Mouse (Mus musculus): ENCODE measurements around the gene Snx14. TPM values are rescaled to one million over a fixed set of nuclear protein-coding genes. Genes with fewer than 3 reads are reported as not detected.

Gene Snx14
- polyA plus RNA-seq, 1 experiment from 2014 or later, result 11.8 TPM

DNA sequence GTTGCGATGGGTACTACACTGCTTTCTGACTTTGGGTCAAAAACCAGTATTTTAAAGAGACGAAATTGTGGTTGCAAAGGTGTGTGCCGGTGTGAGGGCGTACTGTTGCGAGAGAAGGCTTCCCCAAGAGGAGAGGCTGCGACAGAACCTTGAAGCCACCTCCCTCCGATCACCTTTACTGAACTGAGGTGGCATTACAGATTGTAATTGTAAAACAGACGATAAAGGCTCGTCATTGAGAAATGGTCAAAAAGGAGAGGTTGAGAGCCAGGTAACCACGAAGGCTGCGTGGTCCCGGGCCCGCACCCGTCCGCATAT lies 562 bp downstream of the Snx14 start:
- H3K4me3 ChIP-seq (replicated peaks), result peak overlapping the region; percentile 70
- no peaks in the 10 kb centered on the region for H3K9me3 ChIP-seq (replicated peaks)
- DNase-seq (no peak), ATAC-seq (ENCODE audit: low read depth) (peak; percentile 15)
- H3K9ac ChIP-seq, result peak overlapping the region; percentile 84
- H3K4me2 ChIP-seq, result peak overlapping the region; percentile 85
- peaks cover 31% of the 10 kb centered on the region for H3K4me1 ChIP-seq (replicated peaks)
- peak overlapping the region; percentile 90 for H3K27ac ChIP-seq
- 1% methylated on average over 15 of the region's 15 CpGs for WGBS (ENCODE audit: insufficient replicate concordance)
- H3K27me3 ChIP-seq, result no peaks in the 10 kb centered on the region
- H3K36me3 ChIP-seq, result no peaks in the 10 kb centered on the region

DNA sequence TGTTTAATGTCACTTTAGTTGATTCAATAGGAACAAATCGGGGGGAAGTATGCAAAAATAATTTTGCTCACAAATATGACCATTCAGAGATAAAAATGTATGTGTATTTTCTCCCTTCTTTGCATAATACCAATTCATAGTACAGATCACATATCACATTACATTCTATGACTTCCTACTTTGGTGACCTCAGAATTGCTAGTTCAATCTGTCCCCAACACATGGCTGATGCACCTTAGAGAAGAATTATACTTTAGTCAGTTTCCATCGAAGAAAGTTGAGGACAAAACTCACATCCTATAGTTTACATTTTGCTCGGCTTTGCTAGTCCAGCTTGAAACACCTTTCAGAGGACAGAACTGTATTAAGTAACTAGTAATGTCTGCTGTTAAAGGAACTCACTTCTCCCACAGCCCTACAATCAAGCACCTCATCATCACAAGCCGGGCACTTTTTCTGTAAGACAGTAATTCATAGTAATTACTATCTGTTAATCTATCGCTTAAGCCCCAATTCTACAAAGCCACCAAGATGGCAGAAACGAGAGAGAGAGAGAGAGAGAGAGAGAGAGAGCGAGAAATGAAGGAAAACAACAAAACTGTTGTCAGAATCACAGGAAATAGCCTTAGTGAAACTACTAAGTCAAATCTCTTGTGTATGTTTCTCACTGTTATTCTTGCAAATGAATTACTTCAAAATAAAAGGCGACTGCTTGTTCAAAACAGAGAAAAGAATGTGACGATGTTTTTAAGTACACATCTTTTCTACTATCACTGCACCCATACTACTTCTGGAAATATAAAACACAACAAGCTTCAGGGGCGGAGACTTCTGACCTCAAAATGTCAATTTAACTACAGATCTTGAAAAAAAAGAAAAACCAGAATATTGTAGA lies 1.2 kb downstream of the Snx14 start:
- H3K4me3 ChIP-seq (replicated peaks), result peak overlapping the region; percentile 70
- peak overlapping the region; percentile 84 for H3K9ac ChIP-seq
- WGBS (ENCODE audit: insufficient replicate concordance), result 34% methylated on average over 10 of the region's 10 CpGs
- no peaks in the 10 kb centered on the region for H3K9me3 ChIP-seq (replicated peaks)
- no peaks in the 10 kb centered on the region for H3K27me3 ChIP-seq
- H3K27ac ChIP-seq, result peak overlapping the region; percentile 90
- ATAC-seq (ENCODE audit: low read depth) (no peak), DNase-seq (no peak)
- H3K36me3 ChIP-seq, result no peaks in the 10 kb centered on the region
- H3K4me1 ChIP-seq (replicated peaks), result peaks cover 31% of the 10 kb centered on the region
- peak overlapping the region; percentile 85 for H3K4me2 ChIP-seq

DNA sequence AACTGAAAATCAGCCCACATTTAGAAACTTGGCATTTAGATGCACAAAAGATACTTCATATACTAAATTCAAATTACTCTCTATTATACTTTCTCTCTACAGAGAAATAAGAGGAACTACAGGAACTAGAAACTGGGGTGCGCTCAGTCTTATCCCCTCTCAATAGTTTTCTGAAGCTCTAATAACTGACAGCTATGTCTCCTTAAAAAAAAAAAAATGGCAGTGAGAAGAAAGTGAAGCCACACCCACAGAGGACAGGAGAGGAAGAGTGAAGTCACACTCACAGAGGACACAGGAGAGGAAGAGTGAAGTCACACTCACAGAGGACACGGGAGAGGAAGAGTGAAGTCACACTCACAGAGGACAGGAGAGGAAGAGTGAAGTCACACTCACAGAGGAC lies 14.4 kb downstream of the Snx14 start:
- Histone ChIP-seq H3K4me1 (replicated peaks) (no peaks in the 10 kb centered on the region), H3K9ac (no peak overlapping the region), H3K9me3 (replicated peaks) (no peaks in the 10 kb centered on the region), H3K4me3 (replicated peaks) (no peak overlapping the region), H3K27ac (no peak overlapping the region), H3K27me3 (no peaks in the 10 kb centered on the region), H3K36me3 (peaks cover 14% of the 10 kb centered on the region), H3K4me2 (no peak overlapping the region)
- WGBS (ENCODE audit: insufficient replicate concordance), result 54% methylated on average over 2 of the region's 2 CpGs
- DNase-seq, result no peak
- ATAC-seq (ENCODE audit: low read depth), result no peak

DNA sequence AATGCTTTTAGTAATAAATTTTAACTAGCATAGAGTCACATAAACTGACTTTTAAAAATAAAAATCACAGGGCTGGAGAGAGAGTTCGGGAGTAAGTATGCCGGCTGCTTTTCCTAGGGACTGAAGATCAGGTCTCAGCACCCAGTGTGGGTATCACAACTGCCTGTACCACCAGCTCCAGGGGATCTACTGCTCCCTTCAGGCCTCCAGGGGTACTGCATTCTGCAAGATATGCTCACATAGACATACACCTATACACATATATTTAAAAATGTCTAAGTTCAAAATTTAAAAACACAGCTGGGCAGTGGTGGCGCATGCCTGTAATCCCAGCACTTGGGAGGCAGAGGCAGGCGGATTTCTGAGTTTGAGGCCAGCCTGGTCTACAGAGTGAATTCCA lies 16.3 kb downstream of the Snx14 start:
- DNase-seq (no peak), ATAC-seq (ENCODE audit: low read depth) (no peak)
- no peak overlapping the region for H3K9ac ChIP-seq
- H3K9me3 ChIP-seq (replicated peaks), result no peaks in the 10 kb centered on the region
- no peaks in the 10 kb centered on the region for H3K27me3 ChIP-seq
- 81% methylated on average over 4 of the region's 4 CpGs for WGBS (ENCODE audit: insufficient replicate concordance)
- no peaks in the 10 kb centered on the region for H3K4me1 ChIP-seq (replicated peaks)
- H3K4me2 ChIP-seq, result no peak overlapping the region
- H3K36me3 ChIP-seq, result peaks cover 14% of the 10 kb centered on the region
- H3K27ac ChIP-seq, result no peak overlapping the region
- H3K4me3 ChIP-seq (replicated peaks), result no peak overlapping the region

- no peaks in the 10 kb centered on the region for H3K9me3 ChIP-seq (replicated peaks)
- peaks cover 7% of the 10 kb centered on the region; the same call in 1 of the 2 replicates for H3K36me3 ChIP-seq
- H3K27ac ChIP-seq, result no peak overlapping the region
- H3K27me3 ChIP-seq, result no peaks in the 10 kb centered on the region
- H3K4me1 ChIP-seq (replicated peaks), result no peaks in the 10 kb centered on the region
- no peak overlapping the region for H3K4me2 ChIP-seq
- no peak overlapping the region for H3K4me3 ChIP-seq (replicated peaks)
- DNase-seq (no peak), ATAC-seq (ENCODE audit: low read depth) (no peak)
- H3K9ac ChIP-seq, result no peak overlapping the region
- WGBS (ENCODE audit: insufficient replicate concordance), result 67% methylated on average over 1 of the region's 1 CpGs
These were observed 22.0 kb downstream of the Snx14 start for GRCm38 (mm10) chr9:88416752-88417151.

- H3K36me3 ChIP-seq, result peaks cover 12% of the 10 kb centered on the region; the same call in 1 of the 2 replicates
- H3K4me3 ChIP-seq (replicated peaks), result no peak overlapping the region
- no peak overlapping the region for H3K9ac ChIP-seq
- no peaks in the 10 kb centered on the region for H3K4me1 ChIP-seq (replicated peaks)
- DNase-seq (no peak), ATAC-seq (ENCODE audit: low read depth) (no peak)
- no peak overlapping the region for H3K27ac ChIP-seq
- WGBS (ENCODE audit: insufficient replicate concordance), result 80% methylated on average over 2 of the region's 2 CpGs
- no peaks in the 10 kb centered on the region for H3K9me3 ChIP-seq (replicated peaks)
- no peaks in the 10 kb centered on the region for H3K27me3 ChIP-seq
- no peak overlapping the region for H3K4me2 ChIP-seq
These were observed 28.8 kb downstream of the Snx14 start for GRCm38 (mm10) chr9:88409978-88410377.

- no peak overlapping the region for H3K9ac ChIP-seq
- peak; percentile 64; the same call in 1 of the 2 replicates for ATAC-seq (ENCODE audit: low read depth)
- no peak overlapping the region for H3K27ac ChIP-seq
- 0 out of 2 replicates have a peak overlapping the region, but pooled peaks have one; percentile 3 for H3K4me3 ChIP-seq (replicated peaks)
- H3K4me2 ChIP-seq, result peak overlapping the region; percentile 22; the same call in 1 of the 2 replicates
- H3K9me3 ChIP-seq (replicated peaks), result no peaks in the 10 kb centered on the region
- peaks cover 18% of the 10 kb centered on the region; the same call in 1 of the 2 replicates for H3K36me3 ChIP-seq
- WGBS (ENCODE audit: insufficient replicate concordance), result 48% methylated on average over 6 of the region's 6 CpGs
- no peak for DNase-seq
- H3K27me3 ChIP-seq, result no peaks in the 10 kb centered on the region
- H3K4me1 ChIP-seq (replicated peaks), result peaks cover 5% of the 10 kb centered on the region; the same call in 1 of the 2 replicates
These were observed 34.2 kb downstream of the Snx14 start for GRCm38 (mm10) chr9:88404515-88404914.

DNA sequence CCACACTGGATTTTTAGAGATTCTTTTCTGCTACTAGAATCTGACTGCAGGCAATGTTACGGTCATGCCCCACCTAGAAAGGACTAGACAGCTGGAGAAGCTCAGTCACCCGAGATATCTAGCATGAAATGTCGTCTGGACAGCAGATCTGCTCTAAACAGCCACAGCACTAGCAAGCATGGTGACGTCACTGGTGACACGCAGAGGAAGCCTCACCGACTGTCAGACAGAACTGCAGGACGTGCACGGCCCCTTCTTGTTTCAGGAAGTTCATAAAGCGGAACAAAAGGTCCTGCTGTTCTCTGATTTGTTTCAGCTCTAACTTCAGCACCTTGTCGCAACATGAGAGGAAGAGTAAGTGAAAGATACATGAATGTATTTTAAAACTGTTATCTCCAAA lies 34.7 kb downstream of the Snx14 start:
- H3K4me1 ChIP-seq (replicated peaks), result peaks cover 5% of the 10 kb centered on the region; the same call in 1 of the 2 replicates
- no peaks in the 10 kb centered on the region for H3K9me3 ChIP-seq (replicated peaks)
- H3K9ac ChIP-seq, result no peak overlapping the region
- peak overlapping the region; percentile 22; the same call in 1 of the 2 replicates for H3K4me2 ChIP-seq
- DNase-seq (peak; percentile 57), ATAC-seq (ENCODE audit: low read depth) (peak; percentile 93)
- H3K27me3 ChIP-seq, result no peaks in the 10 kb centered on the region
- 0 out of 2 replicates have a peak overlapping the region, but pooled peaks have one; percentile 3 for H3K4me3 ChIP-seq (replicated peaks)
- no peak overlapping the region; the same call in 1 of the 2 replicates for H3K27ac ChIP-seq
- peaks cover 18% of the 10 kb centered on the region; the same call in 1 of the 2 replicates for H3K36me3 ChIP-seq
- 22% methylated on average over 10 of the region's 10 CpGs for WGBS (ENCODE audit: insufficient replicate concordance)

GRCm38 (mm10) chr9:88398461-88398860 lies 40.3 kb downstream of the Snx14 start:
- Histone ChIP-seq H3K27me3 (no peaks in the 10 kb centered on the region), H3K4me3 (replicated peaks) (no peak overlapping the region), H3K36me3 (peaks cover 27% of the 10 kb centered on the region), H3K4me2 (no peak overlapping the region), H3K9ac (no peak overlapping the region), H3K27ac (no peak overlapping the region), H3K9me3 (replicated peaks) (no peaks in the 10 kb centered on the region), H3K4me1 (replicated peaks) (no peaks in the 10 kb centered on the region)
- 35% methylated on average over 1 of the region's 1 CpGs for WGBS (ENCODE audit: insufficient replicate concordance)
- no peak for DNase-seq
- ATAC-seq (ENCODE audit: low read depth), result no peak

GRCm38 (mm10) chr9:88394852-88395251 lies 43.9 kb downstream of the Snx14 start:
- Histone ChIP-seq H3K4me1 (replicated peaks) (no peaks in the 10 kb centered on the region), H3K36me3 (peaks cover 31% of the 10 kb centered on the region), H3K27ac (no peak overlapping the region), H3K9me3 (replicated peaks) (no peaks in the 10 kb centered on the region), H3K27me3 (no peaks in the 10 kb centered on the region), H3K9ac (no peak overlapping the region), H3K4me2 (no peak overlapping the region), H3K4me3 (replicated peaks) (no peak overlapping the region)
- WGBS (ENCODE audit: insufficient replicate concordance), result 73% methylated on average over 8 of the region's 8 CpGs
- no peak for DNase-seq
- no peak for ATAC-seq (ENCODE audit: low read depth)

- Histone ChIP-seq H3K4me1 (replicated peaks) (no peaks in the 10 kb centered on the region), H3K9me3 (replicated peaks) (no peaks in the 10 kb centered on the region), H3K4me3 (replicated peaks) (no peak overlapping the region), H3K9ac (no peak overlapping the region), H3K4me2 (no peak overlapping the region), H3K27me3 (no peaks in the 10 kb centered on the region), H3K36me3 (peaks cover 18% of the 10 kb centered on the region), H3K27ac (no peak overlapping the region)
- no peak for DNase-seq
- no peak for ATAC-seq (ENCODE audit: low read depth)
- WGBS (ENCODE audit: insufficient replicate concordance), result 88% methylated on average over 5 of the region's 5 CpGs
These were observed 49.9 kb downstream of the Snx14 start for GRCm38 (mm10) chr9:88388826-88389225.
